Mouse (Mus musculus) heart, embryonic 15.5 days (tissue): ENCODE data around the gene Dnajb13. TPM values are rescaled to one million over a fixed set of nuclear protein-coding genes. Genes with fewer than 3 reads are reported as not detected.

Experiments used
- polyA plus RNA-seq: library from polyadenylated mRNA; unstranded; fragments of >200 nt; fragmentation: Nextera tagmentation; extraction: Ambion mirVana; gene quantifications from 2 replicates; pipeline ENCODE4 v1.2.1, GENCODE M21; 2015

Dnajb13 gene
- polyA plus RNA-seq, 1 experiment from 2014 or later: 0.18 TPM

Other genes starting within 250 kb of the Dnajb13 start
- 11.8 and 18.9 TPM in 2 replicates for gene P4ha3, start 229.4 kb downstream of the Dnajb13 start, polyA plus RNA-seq
- gene C2cd3, start 142.7 kb downstream of the Dnajb13 start, polyA plus RNA-seq: 11.8 and 14.6 TPM in 2 replicates
- gene Ppme1, start 142.7 kb downstream of the Dnajb13 start, polyA plus RNA-seq: 52.8 and 61.1 TPM in 2 replicates
- 0.11 and 0.29 TPM in 2 replicates for gene Ucp3, start 42.0 kb downstream of the Dnajb13 start, polyA plus RNA-seq
- gene Ucp2, start 21.6 kb downstream of the Dnajb13 start, polyA plus RNA-seq: 109 and 179 TPM in 2 replicates
- gene Coa4, start 22.1 kb upstream of the Dnajb13 start, polyA plus RNA-seq: 20.3 and 21.1 TPM in 2 replicates
- 85.1 and 85.5 TPM in 2 replicates for gene Rab6a, start 92.5 kb upstream of the Dnajb13 start, polyA plus RNA-seq
- gene Mrpl48, start 93.3 kb upstream of the Dnajb13 start, polyA plus RNA-seq: 72.2 and 89.3 TPM in 2 replicates
- 1.7 and 4.7 TPM in 2 replicates for gene Plekhb1, start 147.5 kb upstream of the Dnajb13 start, polyA plus RNA-seq
- gene Fam168a, start 191.7 kb upstream of the Dnajb13 start, polyA plus RNA-seq: 27.3 and 28.3 TPM in 2 replicates